Mouse (Mus musculus) CD4-positive, CD25-positive, alpha-beta regulatory T cell, adult 4 months (primary cell): ENCODE measurements at regions not wholly inside any gene's neighbourhood (a gene's known extent, or its start where the extent isn't known, plus 50 kb on each side); places are given as distances from the start of the nearest gene placed in this dataset.

ENCODE experiments used
- ATAC-seq: one replicate; pipeline ENCODE4 v1.8.0; 2017

DNA sequence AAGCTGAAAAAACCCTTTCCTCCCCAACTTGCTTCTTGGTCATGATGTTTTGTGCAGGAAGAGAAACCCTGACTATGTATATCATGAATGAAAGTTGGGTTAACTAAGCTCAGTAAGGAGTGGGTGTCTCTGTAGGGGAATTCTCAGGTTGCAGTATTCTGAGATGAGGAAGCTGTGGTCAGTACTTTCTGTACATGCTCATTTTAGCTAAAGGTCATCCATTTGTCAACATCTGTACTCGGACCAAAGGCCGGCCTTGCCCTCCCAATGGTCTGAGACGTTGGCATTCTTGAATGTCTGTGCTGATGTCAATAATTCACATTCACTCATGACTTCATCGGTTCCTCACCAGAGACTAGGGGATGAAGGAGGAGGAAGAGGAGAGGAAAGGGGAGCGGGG is 94.9 kb upstream of the Parp11 start:
- ATAC-seq = no peak

DNA sequence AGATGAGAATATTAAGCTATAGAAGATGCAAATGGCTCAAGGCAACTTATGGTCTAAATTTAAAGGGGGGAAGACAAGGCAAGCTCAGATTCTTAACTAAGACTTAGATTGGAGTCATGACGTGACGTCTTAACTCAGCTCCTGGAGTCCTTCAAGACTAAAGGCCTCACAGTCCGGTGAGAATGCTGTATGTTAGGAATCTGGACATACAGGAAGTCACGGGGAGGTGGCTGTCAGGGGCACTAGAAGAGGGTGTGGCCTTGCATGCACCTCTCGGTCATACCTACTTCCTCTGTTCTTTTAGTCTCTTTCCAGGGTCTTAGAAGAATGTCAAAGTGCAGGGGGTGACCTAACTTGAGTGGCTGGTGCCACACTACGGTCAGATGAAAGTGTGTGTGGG is 91.5 kb upstream of the Parp11 start:
- ATAC-seq = no peak

- no peak for ATAC-seq
Measured at GRCm38 (mm10) chr6:127356442-127356841, 90.2 kb upstream of the Parp11 start.

DNA sequence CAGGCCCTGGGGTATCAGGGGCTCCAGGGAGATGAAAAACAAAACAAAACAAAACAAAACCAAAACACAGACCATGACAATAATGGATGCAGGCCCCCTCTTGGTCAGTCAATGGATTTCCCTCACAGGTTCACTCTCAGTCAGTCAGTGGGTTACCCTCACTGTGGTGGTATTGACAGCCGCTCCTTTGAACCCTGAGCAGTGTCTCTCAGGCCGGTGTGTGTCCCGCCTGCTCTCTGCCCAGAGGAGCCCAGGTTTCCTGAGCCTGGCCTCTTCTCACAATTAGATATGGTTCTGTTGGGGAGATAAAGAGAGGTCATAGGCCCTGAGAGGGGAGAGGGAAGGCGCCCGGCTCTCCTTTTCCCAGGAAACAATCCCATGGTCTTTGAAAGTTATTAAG is 87.8 kb upstream of the Parp11 start:
- peak; percentile 10 for ATAC-seq

DNA sequence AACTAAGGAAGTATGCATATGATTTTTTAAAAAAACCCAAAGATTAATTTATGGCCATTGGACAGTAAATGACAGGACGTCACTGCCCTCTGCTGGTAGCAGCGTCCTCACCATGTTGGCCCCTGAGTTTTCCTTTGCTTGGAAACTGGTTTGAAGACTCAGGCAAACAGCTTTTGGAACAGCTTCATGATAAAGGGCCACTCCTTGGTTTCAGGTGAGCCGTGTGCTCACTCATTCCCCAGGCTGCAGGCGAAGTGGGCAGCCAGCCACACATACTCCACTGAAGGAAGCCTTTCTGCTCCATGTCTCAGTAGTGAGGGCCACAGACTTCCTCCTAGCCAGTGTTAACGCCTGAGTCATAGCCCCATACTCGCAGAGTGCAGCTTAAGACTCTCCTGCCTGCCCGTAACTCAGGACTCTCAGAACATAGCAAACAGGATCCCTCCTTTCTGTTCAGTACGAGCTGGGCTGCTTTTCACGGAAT is 87.2 kb upstream of the Parp11 start:
- ATAC-seq = peak; percentile 96

- ATAC-seq = no peak
Measured at GRCm38 (mm10) chr6:127362166-127362565, 84.5 kb upstream of the Parp11 start.

- no peak for ATAC-seq
Measured at GRCm38 (mm10) chr6:127362966-127363752, 83.5 kb upstream of the Parp11 start.

DNA sequence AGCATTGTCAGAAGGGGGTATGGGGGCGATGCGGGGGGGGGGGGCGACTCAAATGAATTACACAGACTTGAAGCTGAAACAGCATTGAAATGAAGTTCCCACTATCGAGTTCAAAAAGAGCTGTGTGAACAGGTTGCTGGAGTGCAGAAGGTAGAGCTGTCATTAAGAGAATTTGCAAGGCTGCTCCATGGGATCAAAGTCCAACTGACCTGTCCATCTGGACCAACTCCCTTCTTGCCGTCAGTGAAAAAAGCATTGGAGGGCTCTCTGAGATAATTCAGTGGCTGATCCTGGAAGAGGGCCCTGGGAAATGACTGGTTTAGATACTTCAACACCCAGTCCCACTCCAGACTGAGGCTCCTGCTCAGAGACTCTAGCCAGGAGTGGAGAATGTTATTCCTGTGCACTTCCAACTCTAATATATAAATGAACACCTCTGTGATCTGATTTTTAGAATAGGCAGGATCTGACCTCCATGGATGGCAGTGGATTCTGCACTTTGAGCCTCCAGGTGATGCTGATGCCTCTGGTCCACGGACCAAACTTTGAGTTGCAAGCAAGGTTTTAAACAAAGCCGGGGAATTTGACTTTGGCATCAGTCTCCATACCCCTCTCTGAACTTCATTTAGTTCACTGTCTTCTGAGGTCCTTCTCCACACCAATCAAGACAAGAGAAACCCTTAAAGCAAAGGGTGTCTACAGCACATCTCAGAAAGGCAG is 82.6 kb upstream of the Parp11 start:
- ATAC-seq = no peak

- no peak for ATAC-seq
Measured at GRCm38 (mm10) chr6:127364591-127365187, 82.0 kb upstream of the Parp11 start.

- peak; percentile 62 for ATAC-seq
Measured at GRCm38 (mm10) chr6:127365246-127365645, 81.4 kb upstream of the Parp11 start.

- ATAC-seq = no peak
Measured at GRCm38 (mm10) chr6:127365651-127366050, 81.0 kb upstream of the Parp11 start.

- peak; percentile 53 for ATAC-seq
Measured at GRCm38 (mm10) chr6:127373052-127373451, 73.6 kb upstream of the Parp11 start.

DNA sequence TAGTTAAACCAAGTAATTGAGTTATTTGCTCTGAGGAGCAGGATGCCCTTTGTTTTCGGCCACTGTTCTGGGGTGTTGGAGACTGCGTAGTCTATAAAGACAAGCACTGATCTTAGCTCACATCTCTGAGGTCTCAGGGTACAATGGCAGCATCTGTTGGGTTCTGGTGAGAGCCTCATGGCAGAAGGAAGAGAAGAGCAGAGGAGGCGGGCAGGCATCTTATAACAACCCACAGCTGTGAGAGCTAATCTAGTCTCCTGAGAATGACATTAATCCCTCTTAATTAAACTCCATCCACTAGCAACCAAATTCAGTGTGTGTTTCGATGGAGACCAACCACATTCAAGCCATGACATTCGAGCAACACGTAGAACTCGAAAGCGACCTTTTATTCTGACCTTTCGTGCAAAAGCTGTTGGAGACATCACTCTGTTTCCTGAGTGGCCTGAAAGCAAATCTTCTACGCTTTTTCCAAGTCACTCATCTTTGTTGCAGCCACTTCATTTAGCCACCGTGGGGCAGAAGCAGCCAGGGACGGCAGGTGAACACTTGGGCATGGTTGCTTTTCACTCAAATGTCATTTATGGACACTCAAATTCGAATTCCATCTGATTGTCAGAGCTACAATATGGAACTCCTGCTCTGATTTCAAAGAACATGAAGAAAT is 72.7 kb upstream of the Parp11 start:
- no peak for ATAC-seq

- no peak for ATAC-seq
Measured at GRCm38 (mm10) chr6:127374464-127375143, 72.0 kb upstream of the Parp11 start.

DNA sequence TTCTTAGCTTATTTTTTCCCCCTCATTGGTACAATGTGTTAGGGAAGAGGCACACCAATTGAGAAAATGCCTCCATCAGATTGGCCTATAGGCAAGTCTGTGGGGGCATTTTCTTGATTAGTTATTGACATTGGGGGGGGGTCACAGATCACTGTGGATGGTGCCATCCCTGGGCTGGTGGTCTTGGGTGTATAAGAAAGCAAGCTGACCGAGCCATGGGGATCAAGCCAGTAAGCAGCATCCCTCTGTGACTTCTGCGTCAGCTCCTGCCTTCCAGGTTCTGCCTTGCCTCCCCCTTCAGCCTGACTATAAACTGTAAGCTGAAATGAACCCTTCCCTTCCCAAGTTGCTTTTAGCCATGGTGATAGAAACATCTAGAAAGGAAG is 71.5 kb upstream of the Parp11 start:
- no peak for ATAC-seq

GRCm38 (mm10) chr6:127375711-127376199 is 70.9 kb upstream of the Parp11 start:
- no peak for ATAC-seq

- no peak for ATAC-seq
Measured at GRCm38 (mm10) chr6:127378701-127379100, 67.9 kb upstream of the Parp11 start.

- peak; percentile 56 for ATAC-seq
Measured at GRCm38 (mm10) chr6:127379511-127379910, 67.1 kb upstream of the Parp11 start.

DNA sequence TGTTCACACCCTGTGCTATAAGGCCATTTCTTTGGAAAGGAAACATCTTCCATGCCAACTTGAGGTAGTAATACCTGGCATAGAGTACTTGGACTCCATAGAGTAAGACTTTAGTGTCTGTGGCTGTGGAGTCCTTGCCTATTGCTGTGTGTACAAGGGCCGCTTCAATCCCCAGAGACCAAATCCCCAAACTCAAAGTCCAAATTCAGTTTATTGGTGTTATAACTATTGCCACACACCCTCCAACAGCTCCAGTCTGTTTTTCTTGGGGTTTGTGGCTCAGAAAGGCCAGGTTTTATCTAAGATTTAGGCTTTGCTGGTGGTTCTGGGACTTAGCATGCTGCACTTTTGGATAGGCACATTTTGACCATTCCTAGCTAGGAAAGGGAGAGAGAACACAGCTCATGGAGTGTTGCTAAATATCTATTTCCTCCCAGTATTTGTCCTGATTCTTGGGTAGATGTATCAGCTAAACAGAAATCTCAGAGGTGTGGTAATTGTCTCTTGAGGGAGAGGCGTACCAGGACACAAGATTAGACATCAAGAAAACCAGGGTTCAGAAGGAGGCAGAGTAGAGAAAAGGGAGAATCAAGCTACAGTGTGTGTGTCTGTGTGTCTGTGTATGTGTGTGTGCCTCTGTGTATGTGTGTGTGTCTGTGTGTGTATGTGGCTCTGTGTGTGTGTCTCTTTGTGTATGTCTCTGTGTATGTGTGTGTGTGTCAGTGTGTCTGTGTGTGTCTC is 65.3 kb upstream of the Parp11 start:
- ATAC-seq = no peak

DNA sequence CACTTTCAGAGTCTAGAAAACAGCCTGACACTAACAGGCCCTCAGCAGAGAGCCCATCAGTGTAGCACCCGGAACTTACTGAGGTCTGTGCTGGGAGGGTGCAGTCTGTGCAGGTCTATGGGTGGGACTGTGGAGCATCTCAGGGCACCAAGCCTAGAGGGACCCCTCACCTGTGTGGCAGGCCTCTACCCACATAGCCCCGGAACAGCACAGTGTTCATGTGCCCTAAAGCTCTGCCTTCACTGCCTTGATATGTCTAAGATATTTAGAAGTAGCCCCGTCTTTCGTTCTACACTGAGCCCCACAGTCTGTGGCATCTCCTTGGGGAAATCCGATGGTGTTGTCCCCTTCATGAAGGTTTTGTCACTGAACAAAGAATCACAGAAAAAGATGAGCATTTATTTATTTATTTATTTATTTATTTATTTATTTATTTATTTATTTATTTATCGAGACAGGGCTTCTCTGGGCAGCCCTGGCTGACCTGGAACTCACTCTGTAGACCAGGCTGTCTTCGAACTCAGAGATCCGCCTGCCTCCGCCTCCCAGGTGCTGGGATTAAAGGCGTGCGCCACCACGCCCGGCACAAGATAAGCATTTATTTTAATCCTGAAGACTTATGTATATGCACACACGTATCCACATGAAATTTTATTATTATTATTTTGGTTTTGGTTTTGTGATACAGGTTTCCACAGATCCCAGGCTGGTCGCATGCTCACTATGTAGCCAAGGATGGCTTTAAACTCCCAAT is 55.2 kb upstream of the Parp11 start:
- no peak for ATAC-seq
